Mouse (Mus musculus) lung, embryonic 16.5 days (tissue): ENCODE measurements around the gene Abat. TPM values are rescaled to one million over a fixed set of nuclear protein-coding genes. Genes with fewer than 3 reads are reported as not detected.

Source experiments
- ATAC-seq: fragments of 200-750 bp; cut with Nextera tagmentation; 2 replicates; pipeline ENCODE4 v1.8.0; 2017; ENCODE audit warnings: low read depth, mild to moderate bottlenecking, moderate library complexity
- H3K27ac ChIP-seq: fragments of 300-500 bp; sonication (generic); 2 replicates; pipeline ENCODE4 v1.5.1; 2014; ENCODE audit warnings: mild to moderate bottlenecking, control low read depth, low read length
- H3K27me3 ChIP-seq: fragments of 300-500 bp; sonication (generic); 2 replicates; pipeline ENCODE4 v1.6.1; 2014; ENCODE audit warnings: low read depth, low read length, mixed read lengths; ENCODE audit not compliant: control insufficient read depth, insufficient read depth
- H3K36me3 ChIP-seq: fragments of 300-500 bp; sonication (generic); 2 replicates; pipeline ENCODE4 v1.6.1; 2014; ENCODE audit warnings: low read length; ENCODE audit not compliant: control insufficient read depth, insufficient read depth
- H3K4me1 ChIP-seq: fragments of 300-500 bp; sonication (generic); replicated peaks from 2 replicates; pipeline ENCODE4 v1.6.1; 2014; ENCODE audit warnings: low read length, mixed read lengths; ENCODE audit not compliant: control insufficient read depth, insufficient read depth
- H3K4me2 ChIP-seq: fragments of 300-500 bp; sonication (generic); 2 replicates; pipeline ENCODE4 v1.6.1; 2014; ENCODE audit warnings: low read depth, low read length, control low read depth
- H3K4me3 ChIP-seq: fragments of 300-500 bp; sonication (generic); 2 replicates; pipeline ENCODE4 v1.5.1; 2014; ENCODE audit warnings: mild to moderate bottlenecking, low read length, control low read depth
- H3K9ac ChIP-seq: fragments of 300-500 bp; sonication (generic); 2 replicates; pipeline ENCODE4 v1.6.1; 2014; ENCODE audit warnings: low read length, control low read depth
- H3K9me3 ChIP-seq: fragments of 300-500 bp; sonication (generic); 2 replicates; pipeline ENCODE4 v1.6.1; 2016; ENCODE audit warnings: low read length; ENCODE audit not compliant: control insufficient read depth
- WGBS: fragments of 180-500 bp; shearing (Covaris S2); extraction: QIAGEN DNeasy Blood & Tissue Kit; methylation state at CpG from one replicate; pipeline ENCODE4 v1.1.7; 2014; 5-methylcytosine and 5-hydroxymethylcytosine counted together
- microRNA-seq: library from miRNA; unstranded; fragments of <30 nt; microRNA quantifications from one replicate; pipeline ENCODE4, GENCODE M21; 2016
- polyA plus RNA-seq: library from polyadenylated mRNA; unstranded; fragments of >200 nt; fragmentation: Nextera tagmentation; extraction: Ambion mirVana; gene quantifications from 2 replicates; pipeline ENCODE4 v1.2.1, GENCODE M21; 2015

Gene Abat
- polyA plus RNA-seq, 1 experiment from 2014 or later = 19.6 TPM

DNA sequence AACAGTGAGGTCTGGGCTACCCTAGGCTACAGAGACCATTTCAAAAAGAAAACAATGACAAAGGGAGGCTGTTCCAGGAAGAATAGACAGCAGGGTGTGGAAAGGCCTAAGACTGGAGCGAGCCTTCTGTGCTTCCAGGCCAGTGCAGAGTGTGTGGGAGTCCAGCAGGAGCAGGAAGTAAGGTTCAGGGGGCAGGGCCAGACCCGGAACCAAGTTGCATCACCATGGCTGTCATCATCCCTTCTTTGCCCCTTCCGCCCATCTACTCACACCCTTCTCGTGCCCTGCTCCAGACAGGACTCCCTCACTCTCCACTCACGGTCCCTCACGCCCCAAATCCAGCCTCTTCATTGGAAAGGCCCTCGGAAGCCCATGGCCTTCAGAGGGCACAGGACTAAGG, 154.0 kb downstream of the Abat start:
- WGBS = 79% methylated on average over 7 of the region's 7 CpGs
- H3K27ac ChIP-seq = 0 out of 2 replicates have a peak overlapping the region, but pooled peaks have one; percentile 5

DNA sequence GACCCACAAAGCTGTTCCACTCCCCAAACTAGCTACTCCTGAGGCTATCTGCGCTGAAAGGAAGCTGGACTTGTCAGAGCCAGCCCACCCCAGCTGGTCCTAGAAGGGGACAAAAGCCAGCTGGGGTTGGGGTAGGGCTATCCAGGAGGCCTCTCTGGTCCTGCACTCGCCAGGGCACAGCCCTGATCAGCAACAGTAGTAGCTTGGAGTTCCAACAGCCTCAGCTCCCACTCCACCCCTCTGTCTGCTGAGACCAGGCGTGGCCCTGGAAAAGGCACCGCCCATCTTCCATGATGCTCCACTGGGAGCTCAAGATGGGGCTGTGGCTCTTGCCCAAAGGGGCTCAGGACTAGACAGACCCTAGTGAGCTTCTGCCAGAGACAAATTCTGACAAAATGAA, 154.6 kb downstream of the Abat start:
- Histone ChIP-seq H3K4me1 (peaks cover 37% of the 10 kb centered on the region), H3K4me2 (0 out of 2 replicates have a peak overlapping the region, but pooled peaks have one; percentile 2), H3K27me3 (no peaks in the 10 kb centered on the region), H3K36me3 (0 out of 2 replicates have a peak, but pooled peaks cover under 1% of the 10 kb centered on the region), H3K27ac (no peak overlapping the region), H3K9me3 (no peaks in the 10 kb centered on the region), H3K9ac (peak overlapping the region; percentile 38), H3K4me3 (no peak overlapping the region)
- ATAC-seq = no peak
- 59% methylated on average over 4 of the region's 4 CpGs for WGBS

More for the DNA sequence above, 154.0 kb downstream of the Abat start:
- Histone ChIP-seq H3K27me3 (no peaks in the 10 kb centered on the region), H3K36me3 (peaks cover 6% of the 10 kb centered on the region), H3K9me3 (no peaks in the 10 kb centered on the region), H3K4me2 (0 out of 2 replicates have a peak overlapping the region, but pooled peaks have one; percentile 2), H3K4me3 (no peak overlapping the region), H3K4me1 (peaks cover 37% of the 10 kb centered on the region), H3K9ac (peak overlapping the region; percentile 38)
- no peak for ATAC-seq

DNA sequence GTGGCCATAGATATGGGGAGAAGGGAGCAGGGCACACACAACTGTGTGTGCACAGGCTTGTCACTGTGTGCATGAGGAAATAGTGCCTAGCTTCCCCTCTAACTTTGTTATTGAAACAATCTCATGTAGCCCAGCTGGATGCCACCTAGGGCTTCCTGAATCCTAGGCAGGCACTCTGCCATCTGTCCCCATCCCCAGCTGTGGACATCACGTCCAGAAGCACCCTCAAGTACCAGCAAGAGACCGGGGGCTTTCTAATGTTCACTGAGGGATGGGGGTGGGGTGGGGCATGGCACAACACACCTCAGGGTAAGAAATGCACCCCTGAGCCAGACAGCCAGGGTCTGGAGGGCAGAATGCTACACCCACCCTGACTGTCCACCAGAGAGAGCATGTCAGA, 155.2 kb downstream of the Abat start:
- peaks cover 37% of the 10 kb centered on the region for H3K4me1 ChIP-seq
- H3K9me3 ChIP-seq = no peaks in the 10 kb centered on the region
- no peaks in the 10 kb centered on the region for H3K36me3 ChIP-seq
- peaks cover 4% of the 10 kb centered on the region; the same call in 1 of the 2 replicates for H3K27me3 ChIP-seq
- WGBS = 64% methylated on average over 2 of the region's 2 CpGs
- no peak for ATAC-seq
- H3K9ac ChIP-seq = no peak overlapping the region
- H3K4me3 ChIP-seq = no peak overlapping the region
- H3K4me2 ChIP-seq = no peak overlapping the region
- H3K27ac ChIP-seq = no peak overlapping the region

DNA sequence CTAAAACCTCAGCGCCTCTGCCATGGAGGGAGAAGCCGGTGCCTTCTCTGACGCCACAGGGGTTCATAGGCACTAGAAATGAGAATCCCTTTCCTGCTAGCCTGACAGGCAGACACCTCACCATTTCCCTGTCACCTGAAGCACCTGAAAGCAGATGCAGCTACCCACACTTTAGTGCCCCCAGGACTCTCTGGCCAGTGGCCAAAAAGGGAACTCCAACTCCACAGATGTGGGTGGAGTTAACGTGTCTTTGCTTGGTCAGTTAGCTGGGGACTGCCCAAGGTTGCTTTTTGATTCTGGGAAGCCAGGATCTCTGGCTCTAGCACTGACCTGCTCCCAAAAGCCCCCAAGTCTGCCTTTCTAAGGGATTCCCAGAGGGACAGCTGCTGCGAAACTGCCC, 156.2 kb downstream of the Abat start:
- H3K4me2 ChIP-seq = peak overlapping the region; percentile 70; the same call in 1 of the 2 replicates
- H3K9me3 ChIP-seq = no peaks in the 10 kb centered on the region
- no peak overlapping the region for H3K27ac ChIP-seq
- peaks cover 37% of the 10 kb centered on the region for H3K4me1 ChIP-seq
- 64% methylated on average over 5 of the region's 5 CpGs for WGBS
- no peak for ATAC-seq
- no peak overlapping the region; the same call in 1 of the 2 replicates for H3K4me3 ChIP-seq
- peaks cover 6% of the 10 kb centered on the region; the same call in 1 of the 2 replicates for H3K27me3 ChIP-seq
- no peaks in the 10 kb centered on the region for H3K36me3 ChIP-seq
- peak overlapping the region; percentile 29 for H3K9ac ChIP-seq

DNA sequence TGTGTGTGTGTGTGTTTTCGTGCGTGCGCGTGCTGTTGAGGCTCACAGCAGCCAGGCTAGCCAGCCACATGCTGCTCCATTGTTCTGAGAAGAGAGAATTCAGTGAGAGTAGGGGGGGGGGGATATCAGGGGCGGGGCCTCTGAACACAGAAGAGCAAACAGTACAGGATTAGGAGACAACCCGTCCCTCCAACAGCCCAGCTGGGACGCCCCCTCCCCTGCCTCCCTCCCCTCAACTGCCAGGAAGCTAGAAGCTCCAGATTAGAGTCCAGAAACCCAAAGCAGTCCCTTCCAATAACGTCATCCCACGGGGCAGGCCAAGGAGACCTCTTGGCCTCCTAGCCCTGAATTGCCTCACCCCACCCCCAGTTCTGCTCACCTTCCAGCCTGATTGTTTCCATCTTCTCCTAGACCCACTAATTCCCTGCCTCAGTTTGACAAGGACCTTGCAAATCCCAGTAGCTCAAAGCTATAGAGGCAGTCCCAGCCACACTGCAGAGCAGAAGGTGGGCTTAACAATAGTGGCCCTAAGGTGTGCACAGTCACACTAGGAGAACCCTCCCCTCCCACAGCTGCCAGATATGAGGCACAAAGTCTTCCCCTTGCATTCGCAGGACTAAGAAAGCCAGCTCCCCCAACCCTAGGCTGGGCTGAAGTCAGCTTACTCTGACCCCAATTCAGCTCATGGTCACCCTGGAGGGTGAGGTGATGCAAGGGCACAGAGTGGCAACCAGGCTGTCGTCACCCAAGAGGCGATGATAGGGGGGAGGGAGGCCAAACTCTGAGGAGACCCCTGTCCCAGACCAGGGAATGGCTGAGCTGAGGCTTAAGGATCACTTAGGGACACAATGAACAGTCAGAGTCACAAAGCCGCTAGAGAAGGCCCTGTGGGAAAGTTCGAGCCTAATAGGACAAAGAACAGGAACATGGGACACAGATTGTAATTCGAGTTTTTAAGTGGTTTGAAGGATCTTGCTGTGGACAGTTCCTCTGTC, 157.1 kb downstream of the Abat start:
- Histone ChIP-seq H3K4me1 (peaks cover 37% of the 10 kb centered on the region), H3K27ac (peak overlapping the region; percentile 89; the same call in 1 of the 2 replicates)

More for the DNA sequence above, 157.1 kb downstream of the Abat start:
- Histone ChIP-seq H3K9me3 (no peaks in the 10 kb centered on the region), H3K4me2 (peak overlapping the region; percentile 70), H3K36me3 (no peaks in the 10 kb centered on the region), H3K4me3 (peak overlapping the region; percentile 72), H3K27me3 (peaks cover 6% of the 10 kb centered on the region; the same call in 1 of the 2 replicates), H3K9ac (peak overlapping the region; percentile 76)
- ATAC-seq = no peak
- WGBS = 10% methylated on average over 14 of the region's 15 CpGs

Small RNAs within 50 kb of the gene (microRNA-seq; reads per million reads assigned to microRNA genes)
- gene Gm22137 = not detected

Other genes starting within 250 kb of the Abat start
- not detected in 2 replicates for gene Tmem114, start 88.3 kb upstream of the Abat start, polyA plus RNA-seq
- gene Mettl22, start 42.6 kb upstream of the Abat start, polyA plus RNA-seq = 13.9 and 14.8 TPM in 2 replicates
- gene Pmm2, start 124.2 kb downstream of the Abat start, polyA plus RNA-seq = 51.1 and 51.6 TPM in 2 replicates
- 16.2 and 17.0 TPM in 2 replicates for gene Tmem186, start 124.3 kb downstream of the Abat start, polyA plus RNA-seq
- gene Carhsp1, start 158.7 kb downstream of the Abat start, polyA plus RNA-seq = 96.4 and 97.7 TPM in 2 replicates
- not detected in 2 replicates for gene Gm5767, start 167.3 kb downstream of the Abat start, polyA plus RNA-seq